Mouse (Mus musculus) heart, embryonic 12.5 days (tissue): ENCODE data around the gene Tbck. TPM values are rescaled to one million over a fixed set of nuclear protein-coding genes. Genes with fewer than 3 reads are reported as not detected.

Source experiments
- ATAC-seq: fragments of 200-750 bp; cut with Nextera tagmentation; 2 replicates; pipeline ENCODE4 v1.8.0; 2017; ENCODE audit warnings: moderate TSS enrichment, moderate library complexity; ENCODE audit not compliant: insufficient number of reproducible peaks, low FRiP score
- H3K27ac ChIP-seq: fragments of 300-500 bp; sonication (generic); 2 replicates; pipeline ENCODE4 v1.5.1; 2016; ENCODE audit warnings: mild to moderate bottlenecking, moderate library complexity; ENCODE audit not compliant: poor library complexity, severe bottlenecking
- H3K27me3 ChIP-seq: fragments of 300-500 bp; sonication (generic); replicated peaks from 2 replicates; pipeline ENCODE4 v1.6.1; 2016; ENCODE audit warnings: mild to moderate bottlenecking, moderate library complexity
- H3K36me3 ChIP-seq: fragments of 300-500 bp; sonication (generic); 2 replicates; pipeline ENCODE4 v1.6.1; 2016; ENCODE audit warnings: mild to moderate bottlenecking, moderate library complexity
- H3K4me1 ChIP-seq: fragments of 300-500 bp; sonication (generic); replicated peaks from 2 replicates; pipeline ENCODE4 v1.6.1; 2016; ENCODE audit warnings: mild to moderate bottlenecking
- H3K4me2 ChIP-seq: fragments of 300-500 bp; sonication (generic); 2 replicates; pipeline ENCODE4 v1.6.1; 2016; ENCODE audit warnings: mild to moderate bottlenecking, moderate library complexity
- H3K4me3 ChIP-seq: fragments of 300-500 bp; sonication (generic); 2 replicates; pipeline ENCODE4 v1.5.1; 2016; ENCODE audit warnings: mild to moderate bottlenecking
- H3K9ac ChIP-seq: fragments of 300-500 bp; sonication (generic); 2 replicates; pipeline ENCODE4 v1.6.1; 2016; ENCODE audit warnings: mild to moderate bottlenecking, moderate library complexity
- H3K9me3 ChIP-seq: fragments of 300-500 bp; sonication (generic); replicated peaks from 2 replicates; pipeline ENCODE4 v1.6.1; 2016; ENCODE audit warnings: mild to moderate bottlenecking, moderate library complexity
- WGBS: fragments of 180-500 bp; shearing (Covaris S2); methylation state at CpG from one replicate; pipeline ENCODE4 v1.1.7; 2016; 5-methylcytosine and 5-hydroxymethylcytosine counted together
- polyA plus RNA-seq: library from polyadenylated mRNA; unstranded; fragments of >200 nt; fragmentation: Nextera tagmentation; extraction: Ambion mirVana; gene quantifications from 2 replicates; pipeline ENCODE4 v1.2.1, GENCODE M21; 2016

Gene Tbck
- polyA plus RNA-seq, 1 experiment from 2014 or later: 14.2 TPM

GRCm38 (mm10) chr3:132870079-132870478 is 186.1 kb downstream of the Tbck start:
- Histone ChIP-seq H3K9ac (no peak overlapping the region), H3K4me2 (no peak overlapping the region), H3K27ac (no peak overlapping the region), H3K9me3 (no peaks in the 10 kb centered on the region), H3K36me3 (no peaks in the 10 kb centered on the region), H3K4me1 (peaks cover 17% of the 10 kb centered on the region), H3K4me3 (no peak overlapping the region), H3K27me3 (no peaks in the 10 kb centered on the region)
- 78% methylated on average over 6 of the region's 6 CpGs for WGBS
- no peak for ATAC-seq

GRCm38 (mm10) chr3:132871318-132871904 is 187.5 kb downstream of the Tbck start:
- no peak for ATAC-seq
- Histone ChIP-seq H3K4me2 (no peak overlapping the region), H3K9ac (no peak overlapping the region), H3K4me1 (peaks cover 18% of the 10 kb centered on the region), H3K27ac (no peak overlapping the region), H3K27me3 (no peaks in the 10 kb centered on the region), H3K36me3 (no peaks in the 10 kb centered on the region), H3K4me3 (no peak overlapping the region), H3K9me3 (no peaks in the 10 kb centered on the region)
- 62% methylated on average over 9 of the region's 9 CpGs for WGBS

DNA sequence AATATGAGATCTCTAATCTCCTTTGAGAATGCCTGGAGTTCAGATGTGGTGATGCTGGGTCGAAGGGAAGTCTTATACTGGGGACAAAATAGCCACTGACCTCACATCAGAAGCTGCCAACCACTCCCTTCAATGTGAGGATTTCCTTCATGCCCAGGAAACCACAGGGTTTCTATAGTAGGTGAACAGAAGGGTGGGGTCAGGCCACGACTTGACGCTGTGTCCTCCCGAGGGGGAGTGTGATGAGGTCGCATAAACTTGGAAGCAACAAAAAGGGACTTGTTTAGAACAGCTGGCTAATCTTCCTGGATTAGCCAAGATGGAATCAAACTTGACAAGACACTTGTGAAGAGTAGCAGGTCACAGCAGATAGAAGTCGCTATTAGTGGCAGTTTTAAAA is 189.3 kb downstream of the Tbck start:
- ATAC-seq: no peak

DNA sequence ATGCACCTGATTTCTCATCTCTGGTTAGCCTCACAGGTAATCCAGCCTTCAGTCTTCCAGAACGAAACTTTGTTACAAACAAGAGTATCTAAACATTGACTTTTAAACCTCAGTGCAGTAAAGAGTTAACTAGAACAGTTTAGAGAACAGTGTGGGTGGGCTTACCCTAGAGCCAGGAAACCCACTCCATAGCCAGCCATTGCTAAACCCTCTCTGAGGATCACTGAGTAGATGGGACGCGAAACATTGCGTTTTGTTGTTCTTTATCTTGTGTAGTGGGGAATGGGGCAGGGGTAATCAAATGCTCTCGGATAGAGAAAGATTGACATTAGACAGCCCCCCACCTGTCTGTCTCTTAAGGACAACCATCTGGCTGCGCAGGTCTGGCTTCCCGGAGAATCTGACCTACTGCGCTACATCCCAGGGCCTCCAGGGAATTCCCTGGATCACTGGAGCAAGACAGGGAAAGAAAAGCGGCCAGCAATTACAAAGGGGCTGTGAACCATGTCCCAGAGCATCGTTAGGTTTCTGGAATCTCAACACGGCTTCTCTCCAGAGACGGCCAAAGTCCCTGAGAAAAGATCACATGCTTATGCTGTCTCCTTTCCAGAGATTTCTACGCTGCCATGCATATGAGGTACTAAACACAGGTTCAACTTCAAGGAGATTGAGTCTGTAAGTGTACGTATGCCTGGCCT is 192.2 kb downstream of the Tbck start:
- Histone ChIP-seq H3K4me1 (peaks cover 20% of the 10 kb centered on the region; the same call in 1 of the 2 replicates), H3K27ac (no peak overlapping the region), H3K4me2 (no peak overlapping the region), H3K4me3 (no peak overlapping the region), H3K9me3 (no peaks in the 10 kb centered on the region), H3K9ac (no peak overlapping the region), H3K27me3 (no peaks in the 10 kb centered on the region), H3K36me3 (no peaks in the 10 kb centered on the region)
- 60% methylated on average over 14 of the region's 14 CpGs for whole genome bisulfite sequencing
- ATAC-seq: no peak

More for the DNA sequence above, 189.3 kb downstream of the Tbck start:
- H3K27me3 ChIP-seq: no peaks in the 10 kb centered on the region
- H3K36me3 ChIP-seq: no peaks in the 10 kb centered on the region
- 40% methylated on average over 6 of the region's 6 CpGs for WGBS
- no peaks in the 10 kb centered on the region for H3K9me3 ChIP-seq
- no peak overlapping the region for H3K4me2 ChIP-seq
- H3K4me1 ChIP-seq: peaks cover 32% of the 10 kb centered on the region
- H3K27ac ChIP-seq: no peak overlapping the region
- no peak overlapping the region for H3K4me3 ChIP-seq
- H3K9ac ChIP-seq: no peak overlapping the region

DNA sequence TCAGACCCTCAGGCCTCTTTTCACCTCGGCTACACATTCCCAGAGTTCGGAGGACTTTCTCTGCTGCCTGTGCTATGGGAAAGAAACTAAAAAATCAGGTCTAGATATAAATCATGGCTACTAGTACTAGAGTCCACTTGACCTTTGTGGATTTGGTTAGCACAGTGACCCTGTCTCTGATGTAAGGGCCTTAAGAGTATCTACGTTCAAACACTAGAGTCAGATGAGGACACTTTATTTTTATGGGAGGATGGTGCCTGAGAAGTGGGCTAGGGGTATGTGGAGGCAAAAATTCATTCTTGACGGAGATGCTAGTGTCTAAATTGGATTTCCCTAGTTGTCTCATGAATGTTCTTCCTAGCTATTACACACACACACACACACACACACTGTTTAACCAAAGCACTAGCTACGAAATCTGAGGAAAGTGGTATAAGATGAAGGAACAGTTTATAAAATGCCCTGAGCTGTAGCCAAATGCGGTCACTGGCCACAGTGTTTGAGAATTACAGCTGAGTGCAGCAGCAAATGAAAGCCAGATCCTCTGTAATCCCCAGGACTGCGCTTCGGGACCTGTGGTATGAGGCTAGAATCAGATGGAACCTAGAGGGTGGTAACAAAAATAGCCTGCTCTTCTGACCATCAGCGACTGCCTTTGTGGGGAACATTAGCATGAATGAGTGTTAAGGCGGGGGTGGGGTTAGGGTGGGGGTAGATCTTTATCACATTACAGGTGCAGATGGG is 193.2 kb downstream of the Tbck start:
- H3K4me3 ChIP-seq: no peak overlapping the region
- ATAC-seq: no peak
- H3K9ac ChIP-seq: no peak overlapping the region
- H3K4me2 ChIP-seq: no peak overlapping the region
- 46% methylated on average over 10 of the region's 10 CpGs for WGBS
- H3K4me1 ChIP-seq: peaks cover 15% of the 10 kb centered on the region; the same call in 1 of the 2 replicates
- no peaks in the 10 kb centered on the region for H3K27me3 ChIP-seq
- no peaks in the 10 kb centered on the region for H3K36me3 ChIP-seq
- H3K27ac ChIP-seq: peak overlapping the region; percentile 21; the same call in 1 of the 2 replicates
- H3K9me3 ChIP-seq: no peaks in the 10 kb centered on the region

GRCm38 (mm10) chr3:132880361-132880760 is 196.4 kb downstream of the Tbck start:
- peaks cover 15% of the 10 kb centered on the region for H3K4me1 ChIP-seq
- no peak for ATAC-seq
- H3K27ac ChIP-seq: no peak overlapping the region
- no peaks in the 10 kb centered on the region for H3K27me3 ChIP-seq
- no peak overlapping the region for H3K9ac ChIP-seq
- H3K4me3 ChIP-seq: no peak overlapping the region
- no peak overlapping the region for H3K4me2 ChIP-seq
- H3K36me3 ChIP-seq: no peaks in the 10 kb centered on the region
- no peaks in the 10 kb centered on the region for H3K9me3 ChIP-seq
- 75% methylated on average over 3 of the region's 3 CpGs for WGBS

DNA sequence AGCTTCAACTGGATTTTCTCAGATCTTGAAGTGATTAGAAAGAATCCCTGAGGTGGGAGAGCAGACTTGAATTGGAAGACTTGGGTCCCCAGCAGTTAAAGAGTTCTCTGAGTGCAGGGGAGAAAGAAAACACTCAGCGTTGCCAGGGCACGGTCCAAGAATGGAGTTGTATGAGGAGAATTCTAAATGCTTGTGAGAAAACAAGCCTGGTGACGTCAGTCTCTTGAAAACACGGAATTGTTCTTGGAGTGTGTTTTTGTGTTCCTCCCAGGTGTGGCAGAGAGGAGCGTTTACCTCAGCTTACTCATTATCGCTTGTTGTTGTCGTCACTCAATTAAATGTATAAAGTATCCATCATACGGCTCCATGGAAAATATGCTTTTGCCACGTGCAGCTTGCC is 196.9 kb downstream of the Tbck start:
- ATAC-seq: no peak
- Histone ChIP-seq H3K4me2 (no peak overlapping the region), H3K36me3 (no peaks in the 10 kb centered on the region), H3K9me3 (no peaks in the 10 kb centered on the region), H3K9ac (no peak overlapping the region), H3K27ac (no peak overlapping the region), H3K27me3 (no peaks in the 10 kb centered on the region), H3K4me1 (peaks cover 15% of the 10 kb centered on the region), H3K4me3 (no peak overlapping the region)
- 73% methylated on average over 9 of the region's 9 CpGs for WGBS

DNA sequence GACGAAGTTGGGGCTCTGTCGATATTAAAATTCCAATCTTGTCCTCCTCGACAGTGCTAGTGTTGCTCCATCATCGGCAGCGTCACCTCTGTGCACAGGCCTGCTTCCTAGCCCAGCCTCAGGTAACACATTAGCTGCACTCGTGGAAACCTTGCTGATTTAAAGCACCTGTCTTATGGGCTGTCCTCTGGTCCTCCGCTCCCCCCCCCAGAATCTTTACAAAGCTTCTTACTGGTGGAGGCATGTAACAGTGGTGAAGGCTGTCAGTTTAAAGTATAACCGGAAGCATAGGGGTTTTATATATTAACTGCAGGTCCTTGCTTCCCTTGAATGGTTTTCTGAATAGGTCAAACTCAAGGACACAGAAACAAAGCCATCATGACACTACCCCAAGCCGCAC is 199.3 kb downstream of the Tbck start:
- no peak for ATAC-seq
- Histone ChIP-seq H3K4me3 (no peak overlapping the region), H3K27me3 (no peaks in the 10 kb centered on the region), H3K9me3 (no peaks in the 10 kb centered on the region), H3K36me3 (no peaks in the 10 kb centered on the region), H3K9ac (no peak overlapping the region), H3K4me1 (peaks cover 3% of the 10 kb centered on the region), H3K4me2 (no peak overlapping the region), H3K27ac (no peak overlapping the region)
- WGBS: 84% methylated on average over 9 of the region's 9 CpGs

DNA sequence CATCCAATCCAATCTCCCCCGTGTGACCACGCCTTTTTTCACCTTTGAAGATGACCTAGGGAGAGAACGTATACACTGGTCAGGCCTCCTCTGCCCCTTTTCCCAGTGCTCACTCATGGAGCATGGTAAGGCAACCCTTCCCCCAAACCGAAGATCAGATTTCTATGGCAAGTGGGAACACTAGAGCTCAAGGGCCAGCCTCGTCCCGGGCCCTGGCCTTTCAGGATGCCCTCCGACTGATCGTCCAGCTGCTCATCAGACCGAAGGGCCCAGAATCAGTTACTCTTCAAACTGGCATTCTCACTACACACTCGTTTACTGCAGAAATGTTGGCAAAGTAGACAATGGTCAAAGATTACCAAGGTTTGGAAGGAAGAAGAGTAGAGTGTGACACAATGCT is 200.5 kb downstream of the Tbck start:
- Histone ChIP-seq H3K4me3 (no peak overlapping the region), H3K27ac (no peak overlapping the region), H3K36me3 (no peaks in the 10 kb centered on the region), H3K9ac (no peak overlapping the region), H3K4me2 (no peak overlapping the region), H3K4me1 (peaks cover 3% of the 10 kb centered on the region), H3K9me3 (no peaks in the 10 kb centered on the region), H3K27me3 (no peaks in the 10 kb centered on the region)
- WGBS: 74% methylated on average over 10 of the region's 10 CpGs
- ATAC-seq: no peak

DNA sequence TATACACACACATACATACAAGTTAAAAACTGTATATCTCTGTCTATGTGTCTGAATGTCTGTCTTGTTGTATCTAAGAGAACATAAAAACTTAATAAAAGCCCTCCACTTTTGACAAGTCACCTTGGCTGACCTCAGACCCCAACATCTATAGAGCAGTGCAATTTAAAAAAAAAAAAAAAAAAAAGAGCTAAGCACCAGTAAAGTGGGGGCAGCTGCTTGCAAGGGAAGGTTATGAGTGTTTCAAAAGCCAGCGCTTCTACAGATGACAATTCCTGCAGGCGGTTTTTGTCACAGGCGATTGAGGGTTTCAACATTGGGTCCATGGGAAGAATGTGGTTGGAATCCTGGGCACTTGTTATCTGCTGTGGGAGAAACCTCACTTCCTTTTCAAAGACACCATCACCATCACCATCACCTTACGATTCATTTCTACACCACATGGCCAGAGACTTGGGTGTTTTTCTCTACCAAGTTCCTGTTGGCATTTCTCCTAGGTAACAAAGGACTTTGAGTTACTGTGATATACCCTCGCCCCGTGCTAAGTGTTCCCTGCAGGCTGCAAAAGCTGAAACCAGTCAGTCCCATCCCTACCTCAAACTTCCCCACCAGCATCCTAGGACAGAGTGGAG is 202.6 kb downstream of the Tbck start:
- ATAC-seq: no peak
- Histone ChIP-seq H3K36me3 (no peaks in the 10 kb centered on the region), H3K4me2 (no peak overlapping the region), H3K27ac (no peak overlapping the region), H3K27me3 (no peaks in the 10 kb centered on the region), H3K9me3 (no peaks in the 10 kb centered on the region), H3K9ac (no peak overlapping the region), H3K4me1 (peaks cover 3% of the 10 kb centered on the region), H3K4me3 (no peak overlapping the region)
- WGBS: 62% methylated on average over 6 of the region's 6 CpGs
